Mouse (Mus musculus) MEL (cell line): Measurements from ENCODE around the gene Acap1. TPM values are rescaled to one million over a fixed set of nuclear protein-coding genes. Genes with fewer than 3 reads are reported as not detected.

ENCODE experiments used
- DNase-seq: peaks from one replicate; pipeline ENCODE4 v3.0.0; 2011; ENCODE audit warnings: low read depth, low spot score
- H3K27ac ChIP-seq: 2 replicates; pipeline ENCODE4 v1.5.1; 2012; ENCODE audit warnings: low read depth, mild to moderate bottlenecking, control low read depth, low read length, moderate library complexity; ENCODE audit not compliant: control insufficient read depth
- H3K27me3 ChIP-seq, 2 experiments: fragments of 150-350 bp in 1 of 2; sonication (generic) in 1 of 2; 2 replicates each; pipeline ENCODE4 v1.6.1; 2012; ENCODE audit warnings: low read length in 2 of 2, mild to moderate bottlenecking in 2 of 2, improper control_type of control experiment in 1 of 2, moderate library complexity in 1 of 2; ENCODE audit not compliant: insufficient read depth in 2 of 2, control insufficient read depth in 1 of 2
- H3K36me3 ChIP-seq, 2 experiments: 2 replicates each; pipeline ENCODE4 v1.6.1; 2012 to 2014; ENCODE audit warnings: low read length in 2 of 2, improper control_type of control experiment in 1 of 2, inconsistent platforms in 1 of 2, mild to moderate bottlenecking in 1 of 2; ENCODE audit not compliant: insufficient read depth in 2 of 2, control insufficient read depth in 1 of 2
- H3K4me1 ChIP-seq, 2 experiments: fragments of 150-350 bp in 1 of 2; sonication (generic) in 1 of 2; 2 replicates each; pipeline ENCODE4 v1.6.1; 2012; ENCODE audit warnings: low read length in 2 of 2, improper control_type of control experiment in 1 of 2, mild to moderate bottlenecking in 1 of 2; ENCODE audit not compliant: insufficient read depth in 2 of 2, control insufficient read depth in 1 of 2
- H3K4me3 ChIP-seq, 2 experiments: fragments of 150-350 bp in 1 of 2; sonication (generic) in 1 of 2; 2 replicates each; pipeline ENCODE4 v1.5.1; 2012; ENCODE audit warnings: low read depth in 2 of 2, low read length in 2 of 2, mild to moderate bottlenecking in 2 of 2, moderate library complexity in 2 of 2, control low read depth in 1 of 2, improper control_type of control experiment in 1 of 2; ENCODE audit not compliant: control insufficient read depth in 1 of 2, insufficient read depth in 1 of 2
- H3K79me2 ChIP-seq: 2 replicates; pipeline ENCODE4 v1.6.1; 2012; ENCODE audit warnings: mild to moderate bottlenecking, low read length, moderate library complexity; ENCODE audit not compliant: control insufficient read depth, poor library complexity, insufficient read depth
- H3K9ac ChIP-seq: 2 replicates; pipeline ENCODE4 v1.6.1; 2012; ENCODE audit warnings: low read depth, mild to moderate bottlenecking, control low read depth, low read length, moderate library complexity; ENCODE audit not compliant: control insufficient read depth, poor library complexity, severe bottlenecking
- H3K9me3 ChIP-seq: fragments of 150-350 bp; sonication (generic); replicated peaks from 2 replicates; pipeline ENCODE4 v1.6.1; 2012; ENCODE audit warnings: mild to moderate bottlenecking, low read length, improper control_type of control experiment, moderate library complexity; ENCODE audit not compliant: insufficient read depth
- CHD1 ChIP-seq: IDR thresholded peaks from 2 replicates; pipeline ENCODE4 v1.6.1; 2012; ENCODE audit warnings: low read depth, mild to moderate bottlenecking, inconsistent platforms, low read length, improper control_type of control experiment
- CHD2 ChIP-seq: IDR thresholded peaks from 2 replicates; pipeline ENCODE4 v1.6.1; 2011; ENCODE audit warnings: low read length, improper control_type of control experiment
- CTCF ChIP-seq, 3 experiments: IDR thresholded peaks in 2 of 3; conservative IDR thresholded peaks in 1 of 3; 2 replicates each; pipeline ENCODE4 v1.5.1; 2011 to 2012; ENCODE audit warnings: low read length in 3 of 3, low read depth in 2 of 3, mild to moderate bottlenecking in 2 of 3, improper control_type of control experiment in 1 of 3, inconsistent platforms in 1 of 3, mixed read lengths in 1 of 3, moderate library complexity in 1 of 3; ENCODE audit not compliant: control insufficient read depth in 1 of 3, insufficient read depth in 1 of 3, poor library complexity in 1 of 3, severe bottlenecking in 1 of 3
- E2F4 ChIP-seq: IDR thresholded peaks from 2 replicates; pipeline ENCODE4 v1.6.1; 2011; ENCODE audit warnings: low read depth, low read length, improper control_type of control experiment, borderline replicate concordance
- ELF1 ChIP-seq: IDR thresholded peaks from 2 replicates; pipeline ENCODE4 v1.6.1; 2014; ENCODE audit warnings: low read depth, mild to moderate bottlenecking, inconsistent platforms, low read length, improper control_type of control experiment, moderate library complexity
- ETS1 ChIP-seq: IDR thresholded peaks from 2 replicates; pipeline ENCODE4 v1.6.1; 2012; ENCODE audit warnings: low read depth, mild to moderate bottlenecking, inconsistent platforms, low read length, improper control_type of control experiment, moderate library complexity
- GABPA ChIP-seq: IDR thresholded peaks from 2 replicates; pipeline ENCODE4 v1.6.1; 2012; ENCODE audit warnings: low read depth, mild to moderate bottlenecking, inconsistent platforms, low read length, improper control_type of control experiment, moderate library complexity
- GATA1 ChIP-seq: IDR thresholded peaks from 2 replicates; pipeline ENCODE4 v1.6.1; 2011; ENCODE audit warnings: low read depth, low read length, improper control_type of control experiment
- HCFC1 ChIP-seq: IDR thresholded peaks from 2 replicates; pipeline ENCODE4 v1.6.1; 2012; ENCODE audit warnings: low read depth, mild to moderate bottlenecking, inconsistent platforms, low read length, improper control_type of control experiment, moderate library complexity
- JUND ChIP-seq: IDR thresholded peaks from 2 replicates; pipeline ENCODE4 v1.6.1; 2011; ENCODE audit warnings: low read depth, mild to moderate bottlenecking, improper control_type of control experiment, low read length
- KAT2A ChIP-seq: conservative IDR thresholded peaks from 2 replicates; pipeline ENCODE4 v1.6.1; 2012; ENCODE audit warnings: low read depth, low read length, improper control_type of control experiment, inconsistent platforms
- MAZ ChIP-seq: IDR thresholded peaks from 2 replicates; pipeline ENCODE4 v1.6.1; 2012; ENCODE audit warnings: low read depth, mild to moderate bottlenecking, inconsistent platforms, low read length, improper control_type of control experiment
- MEF2A ChIP-seq: IDR thresholded peaks from 2 replicates; pipeline ENCODE4 v1.6.1; 2014; ENCODE audit warnings: low read depth, mild to moderate bottlenecking, inconsistent platforms, low read length, improper control_type of control experiment; ENCODE audit not compliant: poor library complexity, insufficient replicate concordance, severe bottlenecking; ENCODE audit errors: extremely low read depth
- MXI1 ChIP-seq: IDR thresholded peaks from 2 replicates; pipeline ENCODE4 v1.6.1; 2011; ENCODE audit warnings: mild to moderate bottlenecking, low read depth, low read length, improper control_type of control experiment
- MYB ChIP-seq: IDR thresholded peaks from 2 replicates; pipeline ENCODE4 v1.6.1; 2011; ENCODE audit warnings: mild to moderate bottlenecking, low read depth, low read length, improper control_type of control experiment
- NRF1 ChIP-seq: IDR thresholded peaks from 2 replicates; pipeline ENCODE4 v1.6.1; 2014; ENCODE audit warnings: low read depth, mild to moderate bottlenecking, inconsistent platforms, low read length, improper control_type of control experiment, moderate library complexity; ENCODE audit not compliant: poor library complexity, insufficient read depth, severe bottlenecking
- POLR2A ChIP-seq, 2 experiments: IDR thresholded peaks; 2 replicates each; pipeline ENCODE4 v1.6.1; 2011 to 2012; ENCODE audit warnings: low read length in 2 of 2, mild to moderate bottlenecking in 2 of 2, control low read depth in 1 of 2, improper control_type of control experiment in 1 of 2, low read depth in 1 of 2, moderate library complexity in 1 of 2; ENCODE audit not compliant: control insufficient read depth in 1 of 2, insufficient read depth in 1 of 2, poor library complexity in 1 of 2
- POLR2AphosphoS2 ChIP-seq: IDR thresholded peaks from 2 replicates; pipeline ENCODE4 v1.6.1; 2011; ENCODE audit warnings: low read length, improper control_type of control experiment
- POLR2AphosphoS5 ChIP-seq: IDR thresholded peaks from 2 replicates; pipeline ENCODE4 v1.6.1; 2012; ENCODE audit warnings: low read depth, borderline replicate concordance, mild to moderate bottlenecking, inconsistent platforms, low read length, moderate library complexity, mixed read lengths
- RAD21 ChIP-seq: IDR thresholded peaks from 2 replicates; pipeline ENCODE4 v1.6.1; 2011; ENCODE audit warnings: mild to moderate bottlenecking, low read depth, low read length, improper control_type of control experiment
- RCOR1 ChIP-seq: IDR thresholded peaks from 2 replicates; pipeline ENCODE4 v1.6.1; 2012; ENCODE audit warnings: low read depth, mild to moderate bottlenecking, inconsistent platforms, low read length, improper control_type of control experiment
- SIN3A ChIP-seq: IDR thresholded peaks from 2 replicates; pipeline ENCODE4 v1.6.1; 2012; ENCODE audit warnings: low read length, improper control_type of control experiment, inconsistent platforms
- SMC3 ChIP-seq: IDR thresholded peaks from 2 replicates; pipeline ENCODE4 v1.6.1; 2011; ENCODE audit warnings: low read depth, low read length, improper control_type of control experiment
- TAL1 ChIP-seq: IDR thresholded peaks from 2 replicates; pipeline ENCODE4 v1.6.1; 2012; ENCODE audit warnings: mild to moderate bottlenecking, inconsistent platforms, low read length, moderate library complexity, mixed read lengths
- TBP ChIP-seq: IDR thresholded peaks from 2 replicates; pipeline ENCODE4 v1.8.0; 2011; ENCODE audit warnings: low read depth, low read length, improper control_type of control experiment
- TCF12 ChIP-seq: IDR thresholded peaks from 2 replicates; pipeline ENCODE4 v1.6.1; 2014; ENCODE audit warnings: low read depth, mild to moderate bottlenecking, inconsistent platforms, low read length, improper control_type of control experiment, moderate library complexity
- UBTF ChIP-seq: IDR thresholded peaks from 2 replicates; pipeline ENCODE4 v1.6.1; 2012; ENCODE audit warnings: low read depth, mild to moderate bottlenecking, inconsistent platforms, low read length, improper control_type of control experiment, moderate library complexity, borderline replicate concordance; ENCODE audit not compliant: insufficient read depth
- USF1 ChIP-seq: IDR thresholded peaks from 2 replicates; pipeline ENCODE4 v1.6.1; 2014; ENCODE audit warnings: low read depth, mild to moderate bottlenecking, inconsistent platforms, low read length, improper control_type of control experiment, moderate library complexity
- USF2 ChIP-seq, 2 experiments: IDR thresholded peaks; 2 replicates each; pipeline ENCODE4 v1.6.1; 2011 to 2012; ENCODE audit warnings: improper control_type of control experiment in 2 of 2, low read length in 2 of 2, borderline replicate concordance in 1 of 2, inconsistent platforms in 1 of 2, low read depth in 1 of 2, mild to moderate bottlenecking in 1 of 2; ENCODE audit not compliant: insufficient read depth in 1 of 2
- ZC3H11A ChIP-seq: IDR thresholded peaks from 2 replicates; pipeline ENCODE4 v1.6.1; 2012; ENCODE audit warnings: low read depth, mild to moderate bottlenecking, inconsistent platforms, low read length, improper control_type of control experiment
- ZMIZ1 ChIP-seq: IDR thresholded peaks from 2 replicates; pipeline ENCODE4 v1.6.1; 2012; ENCODE audit warnings: low read depth, mild to moderate bottlenecking, inconsistent platforms, low read length, improper control_type of control experiment, moderate library complexity
- polyA plus RNA-seq, 2 experiments: library from polyadenylated mRNA; stranded (reverse) in 1 of 2; unstranded in 1 of 2; fragments of >175 nt in 1 of 2; fragments of >200 nt in 1 of 2; gene quantifications; 2 replicates each; pipeline versions ENCODE4 v1.2.1 to v1.2.4; 2012; ENCODE audit warnings: low replicate concordance in 2 of 2, low read depth in 1 of 2; ENCODE audit not compliant: insufficient read length in 2 of 2, insufficient read depth in 1 of 2, missing spikeins in 1 of 2
- total RNA-seq: library from RNA; depleted of rRNA; stranded (reverse); fragments of 300-350 nt; gene quantifications from 2 replicates; pipeline ENCODE4 v1.2.3, GENCODE M21; 2012

Acap1 gene
- total and polyA plus RNA-seq, 3 experiments: 20.7 to 42.2 TPM; not detected in 1

DNA sequence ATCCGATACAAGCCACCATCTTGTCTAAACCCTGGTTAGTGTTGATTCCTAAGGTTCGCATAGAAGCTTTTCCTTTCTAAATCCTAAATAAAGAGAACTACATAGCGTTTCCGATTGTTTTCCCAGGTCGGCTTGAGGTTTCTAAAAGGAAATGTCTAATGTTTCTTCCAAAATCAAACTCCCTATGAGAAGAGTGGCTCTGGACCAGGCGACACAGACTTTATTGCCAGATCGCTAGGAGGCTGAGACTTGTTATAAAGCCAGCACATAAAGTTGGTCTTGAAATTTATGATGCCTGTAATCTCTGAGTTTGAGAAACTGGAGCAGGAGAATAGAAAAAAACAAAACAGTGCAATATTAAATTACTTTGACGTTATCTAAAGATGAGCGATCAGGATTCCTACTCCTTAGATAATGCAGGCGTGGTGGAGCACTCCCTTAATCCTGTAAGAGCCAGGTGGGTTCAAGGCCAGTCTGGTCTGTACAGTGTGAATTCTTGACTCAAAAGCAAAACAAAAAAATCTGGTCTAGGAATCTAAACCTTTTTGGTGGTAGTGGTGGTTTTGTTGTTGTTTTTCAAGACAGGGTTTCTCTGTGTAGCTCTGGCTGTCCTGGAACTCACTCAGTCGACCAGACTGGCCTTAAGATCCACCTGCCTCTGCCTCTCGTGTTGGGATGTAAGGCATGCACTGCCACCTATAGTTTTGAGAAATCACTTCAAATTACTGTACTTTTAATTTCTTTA, 26.8 kb upstream of the Acap1 start (continued):
- TF ChIP-seq MAZ (peak; percentile 61; the same call in 1 of the 2 replicates), ELF1 (no peak)

DNA sequence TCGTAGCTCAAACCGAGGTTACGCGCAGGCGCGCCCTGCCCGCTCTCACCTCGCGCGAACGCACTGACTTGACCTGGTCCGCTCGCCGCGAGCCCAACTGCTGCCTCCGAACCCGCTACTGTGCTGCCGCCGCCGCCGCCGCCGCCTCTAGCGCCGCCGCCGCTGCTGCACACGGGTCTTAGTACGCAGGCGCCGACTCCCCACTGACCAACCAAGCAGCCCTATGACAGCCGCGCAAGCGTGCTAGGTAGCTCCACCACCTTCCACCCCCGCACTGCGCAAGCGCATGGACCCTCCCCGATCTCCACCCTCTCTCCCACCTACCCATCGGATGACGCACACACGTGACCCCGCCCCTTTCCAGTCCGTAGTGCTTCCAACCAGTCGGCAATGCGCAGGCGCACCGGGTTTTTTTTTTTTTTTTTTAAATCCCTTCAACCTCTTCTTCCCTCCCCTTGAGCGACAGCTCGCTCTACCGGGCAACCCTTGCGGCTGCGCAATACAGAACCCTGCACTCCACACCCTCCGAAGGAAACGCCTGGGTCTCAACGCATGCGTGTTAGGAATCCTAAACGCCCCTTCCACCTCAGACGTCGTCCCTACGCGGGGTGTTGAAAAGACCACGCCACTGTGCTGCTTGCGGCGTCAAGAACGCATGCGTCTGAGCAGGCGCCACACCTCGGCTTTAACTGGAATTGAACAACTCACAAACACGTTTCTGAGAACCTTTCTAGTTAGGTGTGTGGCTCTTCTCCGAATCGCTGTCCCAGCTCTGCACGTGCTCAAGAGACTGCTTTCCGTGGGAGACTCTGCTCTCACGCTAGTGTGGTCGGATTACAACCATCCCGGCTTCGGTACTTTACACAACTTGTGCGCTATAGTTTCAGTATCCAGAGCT, 26.0 kb upstream of the Acap1 start, which contains the start of gene Eif5a:
Gene Eif5a (minus strand): TSS at position 845 of the 898 bp plus-strand sequence.
- Histone ChIP-seq H3K27me3 (no peaks in the 10 kb centered on the region), H3K27ac (peak within 1 kb of the TSS; percentile 98), H3K36me3 (peaks cover 22 to 46% of the 10 kb centered on the region in 2 experiments), H3K9ac (peak within 1 kb of the TSS; percentile 89), H3K4me1 (peaks cover 13 to 35% of the 10 kb centered on the region in 2 experiments), H3K4me3 (peak within 1 kb of the TSS; percentile 77 to 96), H3K9me3 (no peaks in the 10 kb centered on the region), H3K79me2 (peaks cover 42% of the 10 kb centered on the region)
- peak; percentile 100 for DNase-seq
- no peak; the same call in 1 of the 2 replicates for TF ChIP-seq KAT2A
- TF ChIP-seq MAZ: peak; percentile 56
- peak; percentile 49 to 62 (median 59) for TF ChIP-seq CTCF (IDR thresholded peaks at IDR 0.05 in 2 of 3, conservative IDR thresholded peaks at IDR 0.05 in 1 of 3; ENCODE audit: control insufficient read depth in 1 of 3, insufficient read depth in 1 of 3, low read depth in 2 of 3, low read length in 3 of 3, poor library complexity in 1 of 3, severe bottlenecking in 1 of 3)
- peak; percentile 95 to 99 for TF ChIP-seq POLR2A (IDR thresholded peaks at IDR 0.05; ENCODE audit: control insufficient read depth in 1 of 2, insufficient read depth in 1 of 2, low read depth in 1 of 2, low read length in 2 of 2, poor library complexity in 1 of 2)
- no peak for TF ChIP-seq E2F4
- TF ChIP-seq RCOR1: no peak; the same call in 1 of the 2 replicates
- TF ChIP-seq TCF12: peak; percentile 70
- TF ChIP-seq SMC3: peak; percentile 21; the same call in 1 of the 2 replicates
- TF ChIP-seq ZC3H11A: no peak
- TF ChIP-seq CHD1: no peak
- peak; percentile 58 for TF ChIP-seq ETS1
- TF ChIP-seq POLR2AphosphoS2: peak; percentile 99
- TF ChIP-seq JUND: no peak
- no peak for TF ChIP-seq UBTF
- no peak for TF ChIP-seq CHD2
- peak; percentile 84; the same call in 1 of the 2 replicates for TF ChIP-seq HCFC1
- no peak for TF ChIP-seq GATA1
- peak; percentile 95 for TF ChIP-seq ZMIZ1
- no peak for TF ChIP-seq GABPA
- peak; percentile 86 for TF ChIP-seq TBP
- no peak for TF ChIP-seq RAD21
- no peak for TF ChIP-seq MYB
- peak; percentile 98 for TF ChIP-seq MXI1
- TF ChIP-seq USF2 (IDR thresholded peaks at IDR 0.05; ENCODE audit: borderline replicate concordance in 1 of 2, insufficient read depth in 1 of 2, low read depth in 1 of 2, low read length in 2 of 2): peak; percentile 67 to 86; a peak in 3 of 4 replicates
- peak; percentile 97 for TF ChIP-seq USF1
- no peak for TF ChIP-seq TAL1
- peak; percentile 88; the same call in 1 of the 2 replicates for TF ChIP-seq POLR2AphosphoS5
- TF ChIP-seq NRF1: peak; percentile 80
- TF ChIP-seq MEF2A: no peak
- peak; percentile 67 for TF ChIP-seq ELF1
- TF ChIP-seq SIN3A: peak; percentile 96
